Mouse (Mus musculus): ENCODE measurements around the gene Nemp2.
A peak's percentile ranks its signal among the peaks of the same experiment; 100 is the strongest.
"Not testable (repeated sequence)": the region's sequence is repeated elsewhere in the genome, so short reads cannot be mapped to it uniquely, and the experiment has no call there.

Gene Nemp2

GRCm38 (mm10) chr1:52653366-52653765 is 22.9 kb downstream of the Nemp2 start:
- peak; percentile 57 for DNase-seq (ENCODE audit: low read depth, low spot score)

GRCm38 (mm10) chr1:52655153-52655552 is 24.6 kb downstream of the Nemp2 start:
- DNase-seq (ENCODE audit: low read depth, low spot score), result peak; percentile 38

GRCm38 (mm10) chr1:52658160-52658559 is 27.7 kb downstream of the Nemp2 start:
- no peak for DNase-seq (ENCODE audit: low read depth, low spot score)

DNA sequence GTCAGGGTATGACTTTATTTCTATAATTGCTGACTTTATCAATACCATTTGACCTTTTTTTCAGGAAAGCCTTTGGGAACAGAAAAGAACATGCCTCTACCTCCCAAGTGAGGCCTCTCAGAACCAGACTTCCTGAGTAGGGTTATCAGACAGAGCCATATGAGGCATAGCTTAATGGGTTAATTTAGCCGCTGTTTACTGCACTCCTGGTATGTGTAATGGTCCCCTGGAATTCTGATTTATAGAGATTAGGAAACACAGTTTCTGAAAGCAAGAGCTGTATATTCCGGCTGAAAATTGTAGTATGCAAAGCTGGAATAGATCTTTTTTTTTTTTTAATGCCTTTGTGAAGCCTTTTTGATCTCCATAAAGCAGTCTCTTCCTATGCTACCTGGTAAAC is 29.8 kb downstream of the Nemp2 start:
- no peak for DNase-seq (ENCODE audit: low read depth, low spot score)

GRCm38 (mm10) chr1:52660765-52661164 is 30.3 kb downstream of the Nemp2 start:
- DNase-seq (ENCODE audit: low read depth, low spot score), result no peak

DNA sequence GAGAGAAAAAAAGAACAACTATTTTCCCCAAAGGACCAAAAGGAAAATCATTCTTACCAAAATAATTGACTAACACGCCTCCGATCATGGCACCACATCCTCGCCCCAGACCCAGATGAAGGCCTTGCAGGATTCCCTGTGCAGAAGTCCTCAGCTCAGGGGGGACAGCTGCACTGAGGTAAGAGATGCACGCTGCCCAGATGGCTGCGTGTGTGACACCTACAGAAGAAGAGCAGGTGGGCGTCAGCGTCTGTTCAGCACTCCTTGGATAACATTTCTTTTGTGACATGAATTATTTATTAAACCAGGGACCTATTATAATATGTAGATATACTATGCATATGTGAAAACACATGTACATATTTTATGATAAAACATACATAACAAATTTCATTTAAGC is 32.7 kb downstream of the Nemp2 start:
- no peak for DNase-seq (ENCODE audit: low read depth, low spot score)

GRCm38 (mm10) chr1:52668743-52669323 is 38.3 kb downstream of the Nemp2 start:
- no peak for DNase-seq (ENCODE audit: low read depth, low spot score)

- no peak for DNase-seq (ENCODE audit: low read depth, low spot score)
Measured at GRCm38 (mm10) chr1:52669931-52670330, 39.4 kb downstream of the Nemp2 start.

GRCm38 (mm10) chr1:52675561-52676551 is 45.4 kb downstream of the Nemp2 start:
- DNase-seq (ENCODE audit: low read depth, low spot score), result no peak

GRCm38 (mm10) chr1:52676621-52677020 is 46.1 kb downstream of the Nemp2 start:
- no peak for DNase-seq (ENCODE audit: low read depth, low spot score)

DNA sequence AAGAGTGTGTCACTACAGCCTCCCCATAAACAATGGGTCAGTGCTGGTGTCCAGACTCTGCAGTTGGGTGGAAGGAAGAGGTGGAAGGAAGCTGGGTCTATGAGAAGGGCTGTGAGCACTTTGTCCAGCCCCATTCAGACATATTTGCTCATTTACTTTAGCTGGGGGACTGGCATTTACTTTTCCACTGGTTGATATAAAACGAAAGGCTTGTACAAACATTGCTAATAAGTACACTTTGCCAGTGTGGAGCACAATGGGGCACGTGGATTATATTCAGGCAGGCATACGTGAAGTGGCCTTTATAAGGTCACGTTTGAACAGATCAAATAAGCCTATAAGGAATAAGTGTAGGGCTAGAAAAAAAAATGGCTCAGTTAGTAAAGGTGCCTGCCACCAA is 53.0 kb downstream of the Nemp2 start:
- DNase-seq (ENCODE audit: low read depth, low spot score), result no peak

DNA sequence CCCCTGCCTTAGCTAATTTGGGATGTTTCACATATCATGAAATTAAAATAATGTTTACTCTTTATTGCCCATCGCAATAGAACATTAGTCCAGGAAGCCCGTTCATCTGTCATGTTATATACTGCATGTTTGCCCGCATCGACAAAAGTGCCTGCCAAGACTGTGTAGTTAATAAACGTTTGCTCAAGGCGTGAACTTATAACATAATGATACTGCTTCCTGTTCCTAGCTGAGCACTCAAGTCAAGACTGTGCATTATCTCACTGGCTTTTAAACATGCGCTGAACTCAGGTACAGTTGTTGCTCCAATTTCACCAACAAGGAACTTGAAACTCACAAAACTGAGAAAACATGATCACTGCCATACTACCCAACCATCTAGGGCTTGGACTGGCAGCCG is 57.1 kb downstream of the Nemp2 start:
- DNase-seq (ENCODE audit: low read depth, low spot score), result no peak

DNA sequence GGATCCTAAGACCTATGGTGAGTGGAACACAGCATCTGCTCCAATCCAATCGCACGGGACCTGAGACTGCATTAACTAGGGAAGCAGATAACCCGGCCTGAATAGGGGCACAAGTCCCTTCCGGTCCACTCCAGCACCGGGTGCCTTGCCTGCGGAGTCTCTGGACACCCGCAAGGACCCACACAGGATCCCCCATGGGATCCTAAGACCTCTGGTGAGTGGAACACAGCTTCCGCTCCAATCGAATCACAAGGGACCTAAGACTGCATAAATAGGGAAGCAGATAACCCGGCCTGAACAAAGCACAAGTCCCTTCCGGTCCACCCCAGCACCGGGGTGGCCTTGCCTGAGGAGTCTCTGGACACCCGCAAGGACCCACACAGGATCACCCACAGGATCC is 64.0 kb downstream of the Nemp2 start:
- DNase-seq (ENCODE audit: low read depth, low spot score), result not testable (repeated sequence)

All from CD4-positive, CD25-positive, alpha-beta regulatory T cell, adult 2 months (primary cell).